Mouse (Mus musculus): ENCODE measurements at regions not wholly inside any gene's neighbourhood (a gene's known extent, or its start where the extent isn't known, plus 50 kb on each side); places are given as distances from the start of the nearest gene placed in this dataset.

GRCm38 (mm10) chr17:74923101-74923500 is 82.3 kb upstream of the Ltbp1 start:
- no peak for TF ChIP-seq POLR2A (IDR thresholded peaks at IDR 0.05; ENCODE audit: low read depth, low read length)
- no peak for TF ChIP-seq CTCF (conservative IDR thresholded peaks at IDR 0.05; ENCODE audit: insufficient read depth, insufficient read length, low read depth, low read length)

Data from kidney, adult 2 months (tissue).